Mouse (Mus musculus) lung, embryonic 14.5 days (tissue): Measurements from ENCODE around the gene Bscl2. TPM values are rescaled to one million over a fixed set of nuclear protein-coding genes. Genes with fewer than 3 reads are reported as not detected.
A peak's percentile ranks its signal among the peaks of the same experiment; 100 is the strongest.

ENCODE experiments used
- ATAC-seq: fragments of 200-750 bp; cut with Nextera tagmentation; 2 replicates; pipeline ENCODE4 v1.8.0; 2017; ENCODE audit warnings: mild to moderate bottlenecking, moderate TSS enrichment, moderate library complexity; ENCODE audit not compliant: insufficient read depth
- DNase-seq: peaks from one replicate; pipeline ENCODE4 v3.0.0-alpha.2; 2015
- H3K27ac ChIP-seq: fragments of 300-500 bp; sonication (generic); 2 replicates; pipeline ENCODE4 v1.5.1; 2014; ENCODE audit warnings: low read depth, mild to moderate bottlenecking, moderate library complexity
- H3K27me3 ChIP-seq: fragments of 300-500 bp; sonication (generic); 2 replicates; pipeline ENCODE4 v1.6.1; 2014; ENCODE audit warnings: low read length, control low read depth; ENCODE audit not compliant: insufficient read depth
- H3K36me3 ChIP-seq: fragments of 300-500 bp; sonication (generic); 2 replicates; pipeline ENCODE4 v1.6.1; 2014; ENCODE audit warnings: control low read depth; ENCODE audit not compliant: insufficient read depth
- H3K4me1 ChIP-seq: fragments of 300-500 bp; sonication (generic); 2 replicates; pipeline ENCODE4 v1.6.1; 2014; ENCODE audit warnings: antibody characterized with exemption, control low read depth; ENCODE audit not compliant: insufficient read depth
- H3K4me2 ChIP-seq: fragments of 300-500 bp; sonication (generic); 2 replicates; pipeline ENCODE4 v1.6.1; 2014; ENCODE audit warnings: mild to moderate bottlenecking
- H3K4me3 ChIP-seq: fragments of 300-500 bp; sonication (generic); 2 replicates; pipeline ENCODE4 v1.5.1; 2014; ENCODE audit warnings: low read depth, low read length
- H3K9ac ChIP-seq: fragments of 300-500 bp; sonication (generic); 2 replicates; pipeline ENCODE4 v1.6.1; 2014
- H3K9me3 ChIP-seq: fragments of 300-500 bp; sonication (generic); 2 replicates; pipeline ENCODE4 v1.6.1; 2016; ENCODE audit warnings: low read depth, low read length, control low read depth
- CTCF ChIP-seq: IDR thresholded peaks from 2 replicates; pipeline ENCODE4 v1.5.1; 2016; ENCODE audit warnings: antibody characterized with exemption, low read depth
- WGBS: fragments of 180-500 bp; shearing (Covaris S2); extraction: QIAGEN DNeasy Blood & Tissue Kit; methylation state at CpG from one replicate; pipeline ENCODE4 v1.1.7; 2014; 5-methylcytosine and 5-hydroxymethylcytosine counted together
- polyA plus RNA-seq: library from polyadenylated mRNA; unstranded; fragments of >200 nt; fragmentation: Nextera tagmentation; extraction: Ambion mirVana; gene quantifications from 2 replicates; pipeline ENCODE4 v1.2.1, GENCODE M21; 2014

Bscl2 gene
- polyA plus RNA-seq, 1 experiment from 2014 or later: 42.5 TPM

DNA sequence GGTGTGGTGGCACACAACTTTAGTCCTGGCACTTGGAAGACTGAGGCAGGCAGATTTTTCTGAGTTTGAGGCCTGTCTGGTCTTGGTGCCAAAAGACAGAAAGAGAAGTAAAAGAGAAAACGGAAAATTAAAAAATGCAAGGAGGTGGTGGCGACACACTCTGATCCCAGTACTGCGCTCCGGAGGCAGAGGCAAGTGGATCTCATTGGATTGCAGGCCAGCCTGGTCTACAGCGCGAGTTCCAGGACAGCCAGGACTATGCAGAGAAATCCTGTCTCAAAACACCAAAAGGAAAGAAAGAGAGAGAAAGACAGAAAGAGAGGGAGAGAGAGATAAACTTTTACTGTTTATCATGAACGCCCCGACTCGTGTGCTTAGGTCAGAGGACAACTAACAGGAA, 33.6 kb downstream of the Bscl2 start:
- 36% methylated on average over 9 of the region's 9 CpGs for WGBS
- H3K27ac ChIP-seq: peak overlapping the region; percentile 63; the same call in 1 of the 2 replicates
- H3K4me2 ChIP-seq: peak overlapping the region; percentile 93
- peaks cover 26% of the 10 kb centered on the region for H3K36me3 ChIP-seq
- peak overlapping the region; percentile 94 for H3K9ac ChIP-seq
- no peak for TF ChIP-seq CTCF
- peak overlapping the region; percentile 98 for H3K4me3 ChIP-seq
- DNase-seq (peak; percentile 30), ATAC-seq (peak; percentile 52; the same call in 1 of the 2 replicates)
- no peaks in the 10 kb centered on the region for H3K27me3 ChIP-seq
- peaks cover 6% of the 10 kb centered on the region; the same call in 1 of the 2 replicates for H3K4me1 ChIP-seq
- H3K9me3 ChIP-seq: no peaks in the 10 kb centered on the region

DNA sequence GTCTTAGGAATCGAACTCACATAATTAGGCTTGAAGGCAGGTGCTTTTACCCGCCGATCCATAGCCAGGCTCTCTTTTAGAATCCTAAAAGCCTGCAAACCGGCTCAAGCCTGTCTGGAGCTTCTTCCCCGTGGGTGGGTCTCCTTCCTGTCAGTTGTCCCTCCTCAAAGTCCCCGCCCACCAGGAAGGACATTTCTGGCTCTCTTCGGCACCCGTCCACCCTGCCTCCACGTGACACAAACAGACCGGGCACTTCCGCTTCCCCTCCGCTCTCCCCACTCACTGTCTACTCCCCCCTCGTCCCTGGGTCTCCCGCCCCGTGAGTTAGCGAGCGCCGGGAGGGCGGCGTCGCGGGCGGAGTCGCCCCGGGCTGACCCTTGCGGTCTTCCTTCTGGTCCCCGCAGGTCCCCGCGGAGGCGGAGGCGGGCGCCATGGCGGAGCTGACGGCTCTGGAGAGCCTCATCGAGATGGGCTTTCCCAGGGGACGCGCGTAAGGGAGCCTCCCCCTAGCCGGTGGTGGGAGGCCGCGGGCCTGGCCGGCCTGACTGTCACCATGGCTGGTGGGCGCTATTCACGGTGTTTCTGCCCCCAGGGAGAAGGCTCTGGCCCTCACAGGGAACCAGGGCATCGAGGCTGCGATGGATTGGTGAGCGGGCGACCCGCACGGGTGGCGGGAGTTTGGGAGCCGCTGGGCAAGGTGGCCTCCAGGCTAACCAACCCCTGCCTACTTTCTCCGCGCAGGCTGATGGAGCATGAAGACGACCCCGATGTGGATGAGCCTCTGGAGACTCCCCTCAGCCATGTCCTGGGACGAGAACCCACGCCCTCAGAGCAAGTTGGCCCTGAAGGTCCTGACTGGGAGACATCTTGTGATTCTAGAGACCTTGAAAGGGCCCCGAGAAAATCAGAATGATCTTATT, 34.3 kb downstream of the Bscl2 start, which contains the start of gene Ubxn1:
Ubxn1 (plus strand) TSS at position 230 of the 920 bp plus-strand sequence.
- H3K4me3 ChIP-seq: peak within 1 kb of the TSS; percentile 98
- DNase-seq (peak; percentile 97), ATAC-seq (peak; percentile 98)
- no peaks in the 10 kb centered on the region for H3K27me3 ChIP-seq
- peak within 1 kb of the TSS; percentile 76 for H3K27ac ChIP-seq
- WGBS: 1% methylated on average over 56 of the region's 59 CpGs
- peaks cover 6% of the 10 kb centered on the region; the same call in 1 of the 2 replicates for H3K4me1 ChIP-seq
- no peak for TF ChIP-seq CTCF
- peak within 1 kb of the TSS; percentile 93 for H3K4me2 ChIP-seq
- peaks cover 33% of the 10 kb centered on the region for H3K36me3 ChIP-seq
- peak within 1 kb of the TSS; percentile 94 for H3K9ac ChIP-seq
- H3K9me3 ChIP-seq: no peaks in the 10 kb centered on the region

DNA sequence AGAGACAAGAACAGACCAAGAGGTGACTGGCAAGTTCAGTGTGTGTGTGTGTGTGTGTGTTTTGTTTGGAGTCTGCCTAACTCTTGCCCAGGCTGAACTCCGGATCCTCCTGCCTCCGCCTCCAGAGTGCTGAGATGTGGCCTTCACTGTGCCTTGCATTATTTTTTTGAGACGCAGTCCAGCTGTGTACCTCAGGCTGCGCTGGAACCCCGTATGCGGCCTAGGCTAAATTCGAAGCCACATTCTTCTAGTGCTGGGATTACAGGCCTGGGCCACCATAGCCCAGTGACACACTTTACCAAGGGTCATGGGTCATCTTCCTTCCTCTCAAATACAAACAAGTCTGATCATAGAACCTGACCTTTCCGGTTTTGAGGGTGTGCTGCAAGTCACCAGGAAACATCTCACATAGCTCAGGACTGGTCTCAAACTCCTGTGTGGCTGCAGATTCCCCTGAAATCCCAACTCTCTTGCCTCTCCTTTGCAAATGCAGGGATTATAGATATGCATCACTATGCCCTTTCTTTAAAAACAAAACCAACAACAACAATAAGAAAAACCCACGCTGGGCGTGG, 35.1 kb downstream of the Bscl2 start:
- ATAC-seq: no peak
- peak overlapping the region; percentile 98 for H3K4me3 ChIP-seq
- WGBS: 66% methylated on average over 10 of the region's 10 CpGs
- no peaks in the 10 kb centered on the region for H3K27me3 ChIP-seq
- no peak for TF ChIP-seq CTCF
- peak overlapping the region; percentile 76 for H3K27ac ChIP-seq
- no peak for DNase-seq
- peaks cover 6% of the 10 kb centered on the region; the same call in 1 of the 2 replicates for H3K4me1 ChIP-seq
- peak overlapping the region; percentile 93 for H3K4me2 ChIP-seq
- peak overlapping the region; percentile 94 for H3K9ac ChIP-seq
- no peaks in the 10 kb centered on the region for H3K9me3 ChIP-seq
- peaks cover 37% of the 10 kb centered on the region for H3K36me3 ChIP-seq

DNA sequence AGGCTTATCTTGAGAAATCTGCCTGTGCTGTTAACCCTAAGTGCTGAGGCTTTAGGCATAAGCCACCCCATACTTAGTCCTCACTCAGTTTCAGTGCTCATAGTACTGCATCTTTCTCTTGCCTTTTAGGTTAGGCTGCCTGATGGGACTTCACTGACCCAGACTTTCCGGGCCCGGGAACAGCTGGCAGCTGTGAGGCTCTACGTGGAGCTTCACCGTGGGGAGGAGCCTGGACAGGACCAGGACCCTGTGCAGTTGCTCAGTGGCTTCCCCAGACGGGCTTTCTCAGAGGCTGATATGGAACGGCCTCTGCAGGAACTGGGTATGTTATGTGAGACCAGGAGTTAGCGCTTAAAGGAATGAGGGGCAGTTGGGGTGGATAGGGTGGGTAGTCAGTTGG, 37.8 kb downstream of the Bscl2 start:
- 89% methylated on average over 7 of the region's 7 CpGs for WGBS
- ATAC-seq (no peak), DNase-seq (no peak)
- no peaks in the 10 kb centered on the region for H3K9me3 ChIP-seq
- no peak overlapping the region for H3K4me3 ChIP-seq
- H3K9ac ChIP-seq: no peak overlapping the region
- TF ChIP-seq CTCF: no peak
- no peak overlapping the region for H3K4me2 ChIP-seq
- no peak overlapping the region for H3K27ac ChIP-seq
- H3K27me3 ChIP-seq: no peaks in the 10 kb centered on the region
- H3K4me1 ChIP-seq: peaks cover 6% of the 10 kb centered on the region; the same call in 1 of the 2 replicates
- H3K36me3 ChIP-seq: peaks cover 37% of the 10 kb centered on the region

DNA sequence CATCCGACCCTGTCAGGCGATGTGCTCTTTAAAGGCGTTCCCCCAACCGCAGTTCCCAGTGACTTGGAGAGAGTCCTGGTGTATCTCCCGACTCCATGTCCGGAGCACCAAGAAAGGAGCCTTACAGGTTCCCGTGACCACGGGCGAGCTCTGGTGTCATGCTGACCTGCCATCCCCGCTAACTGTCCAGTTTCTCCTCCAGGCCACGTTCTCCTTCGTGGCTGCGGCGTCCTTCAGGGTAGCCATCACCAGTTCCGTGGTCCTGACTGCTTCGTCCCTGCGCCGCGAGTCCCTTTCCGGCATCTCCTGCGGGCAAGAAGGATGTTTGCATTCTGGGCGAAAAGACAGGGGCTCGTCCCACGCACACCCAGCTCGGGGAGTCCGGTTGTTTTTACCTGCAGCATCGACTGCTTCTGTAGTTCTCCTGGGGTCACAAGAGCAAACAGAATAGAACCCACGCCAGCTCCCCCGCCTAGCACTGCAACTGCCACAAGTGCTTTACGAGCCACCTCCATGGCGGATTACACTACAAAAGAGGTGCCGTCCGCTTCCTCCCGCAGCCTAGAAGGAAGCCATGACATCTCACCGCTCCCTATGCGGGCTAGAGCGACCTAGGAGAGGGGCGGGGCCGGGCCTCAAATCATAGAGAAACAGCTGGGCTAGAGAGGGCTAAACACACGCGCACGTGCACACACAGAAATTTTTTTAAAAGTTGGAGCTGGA, 43.2 kb downstream of the Bscl2 start, which contains the start of gene Uqcc3:
Uqcc3 (minus strand) TSS at position 613 of the 723 bp plus-strand sequence.
- Histone ChIP-seq H3K27ac (peak within 1 kb of the TSS; percentile 83; the same call in 1 of the 2 replicates), H3K36me3 (peaks cover 15% of the 10 kb centered on the region), H3K9ac (peak within 1 kb of the TSS; percentile 90), H3K4me1 (no peaks in the 10 kb centered on the region), H3K4me3 (peak within 1 kb of the TSS; percentile 82), H3K4me2 (peak within 1 kb of the TSS; percentile 87), H3K9me3 (no peaks in the 10 kb centered on the region), H3K27me3 (no peaks in the 10 kb centered on the region)
- DNase-seq (peak; percentile 92), ATAC-seq (peak; percentile 97)
- WGBS: under 1% methylated on average over 42 of the region's 42 CpGs
- TF ChIP-seq CTCF: no peak

DNA sequence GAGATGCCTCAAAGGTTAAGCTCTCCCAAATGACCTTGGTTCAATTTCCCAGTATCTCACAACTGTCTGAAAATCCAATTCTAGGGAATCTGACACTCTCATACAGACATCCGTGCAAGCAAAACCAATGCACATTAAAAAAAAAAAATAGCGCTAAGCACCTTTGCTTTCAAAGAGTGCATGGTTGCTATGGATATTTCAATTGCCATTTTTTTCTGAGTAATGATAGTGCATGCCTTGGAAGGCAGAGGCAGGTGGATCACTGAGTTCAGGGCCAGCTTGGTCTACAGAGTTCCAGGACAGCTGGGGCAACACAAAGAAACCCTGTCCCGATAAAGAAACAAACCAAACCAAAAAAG, 43.7 kb downstream of the Bscl2 start:
- Histone ChIP-seq H3K4me3 (peak overlapping the region; percentile 82), H3K36me3 (peaks cover 10% of the 10 kb centered on the region), H3K27me3 (no peaks in the 10 kb centered on the region), H3K4me2 (peak overlapping the region; percentile 87), H3K4me1 (no peaks in the 10 kb centered on the region), H3K27ac (0 out of 2 replicates have a peak overlapping the region, but pooled peaks have one; percentile 83), H3K9me3 (no peaks in the 10 kb centered on the region), H3K9ac (peak overlapping the region; percentile 90)
- TF ChIP-seq CTCF: no peak
- DNase-seq: no peak
- WGBS: 10% methylated on average over 3 of the region's 3 CpGs
- ATAC-seq: peak; percentile 43
